Mouse (Mus musculus) thymus, adult 2 months (tissue): ENCODE results near the gene Gm10198.

Source experiments
- CTCF ChIP-seq: fragments of 200-500 bp; IDR thresholded peaks from 2 replicates; pipeline ENCODE4 v1.5.1; 2012; ENCODE audit warnings: mild to moderate bottlenecking, control low read depth, low read length, moderate library complexity, borderline replicate concordance; ENCODE audit not compliant: control insufficient read depth, poor library complexity, insufficient read depth; ENCODE audit errors: extremely low read depth
- POLR2A ChIP-seq: fragments of 200-500 bp; IDR thresholded peaks from 2 replicates; pipeline ENCODE4 v1.6.1; 2012; ENCODE audit warnings: mild to moderate bottlenecking, low read length, control low read depth, moderate library complexity; ENCODE audit not compliant: control insufficient read depth, poor library complexity, insufficient read depth; ENCODE audit errors: extremely low read depth

GRCm38 (mm10) chr13:111620433-111620832, 27.8 kb downstream of the Gm10198 start:
- TF ChIP-seq CTCF (no peak), POLR2A (no peak)
